Mouse (Mus musculus) kidney, adult 2 months (tissue): ENCODE measurements at regions not wholly inside any gene's neighbourhood (a gene's known extent, or its start where the extent isn't known, plus 50 kb on each side); places are given as distances from the start of the nearest gene placed in this dataset.

Experiments used
- DNase-seq: peaks from one replicate; pipeline ENCODE4 v3.0.0; 2021
- H3K27ac ChIP-seq: fragments of 200-500 bp; 2 replicates; pipeline ENCODE4 v1.5.1; 2012; ENCODE audit warnings: low read depth, low read length, control low read depth, inconsistent platforms; ENCODE audit not compliant: insufficient read depth
- H3K27me3 ChIP-seq: fragments of 200-500 bp; replicated peaks from 2 replicates; pipeline ENCODE4 v1.6.1; 2012; ENCODE audit warnings: mild to moderate bottlenecking, moderate library complexity, low read length, inconsistent platforms; ENCODE audit not compliant: control insufficient read depth, insufficient read depth
- H3K36me3 ChIP-seq: fragments of 200-500 bp; 2 replicates; pipeline ENCODE4 v1.6.1; 2012; ENCODE audit warnings: mild to moderate bottlenecking, moderate library complexity, low read length, inconsistent platforms; ENCODE audit not compliant: control insufficient read depth, insufficient read depth
- H3K4me1 ChIP-seq: fragments of 200-500 bp; 2 replicates; pipeline ENCODE4 v1.6.1; 2011; ENCODE audit warnings: low read length; ENCODE audit not compliant: control insufficient read depth, insufficient read depth
- H3K4me3 ChIP-seq: fragments of 200-500 bp; 2 replicates; pipeline ENCODE4 v1.5.1; 2011; ENCODE audit warnings: mild to moderate bottlenecking, low read depth, low read length, control low read depth; ENCODE audit not compliant: insufficient read depth
- CTCF ChIP-seq: fragments of 200-500 bp; conservative IDR thresholded peaks from 2 replicates; pipeline ENCODE4 v1.5.1; 2011; ENCODE audit warnings: low read depth, mild to moderate bottlenecking, control low read depth, low read length, moderate library complexity, mixed read lengths; ENCODE audit not compliant: insufficient read depth, insufficient read length
- POLR2A ChIP-seq: fragments of 200-500 bp; IDR thresholded peaks from one replicate; pipeline ENCODE4 v1.6.1; 2011; ENCODE audit warnings: low read depth, low read length, control low read depth
- WGBS: fragments of 180-500 bp; shearing (Covaris S2); methylation state at CpG from one replicate; pipeline ENCODE4 v1.1.7; 2018; 5-methylcytosine and 5-hydroxymethylcytosine counted together

DNA sequence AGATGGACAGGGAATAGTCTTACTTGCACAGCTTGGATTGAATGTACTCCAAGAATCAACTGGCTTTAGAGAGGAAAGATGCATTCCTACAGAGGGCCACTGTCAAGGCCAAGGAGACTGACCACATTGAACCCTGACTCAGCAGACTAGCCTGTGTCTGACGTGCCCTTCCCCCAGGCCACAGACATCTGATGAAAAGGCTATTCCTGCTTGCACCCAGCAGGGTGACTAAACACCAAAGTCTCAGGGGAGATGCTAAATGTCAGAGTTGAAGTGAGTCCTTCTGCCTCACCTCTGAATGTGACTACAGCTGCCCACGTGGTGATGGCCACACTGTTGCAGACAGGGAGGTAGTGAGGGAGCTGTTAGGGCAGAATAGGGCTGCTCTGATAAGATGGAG is 140.2 kb upstream of the Fggy start:
- peak; percentile 54 for DNase-seq
- H3K36me3 ChIP-seq = no peaks in the 10 kb centered on the region
- no peak overlapping the region for H3K27ac ChIP-seq
- no peak overlapping the region for H3K4me3 ChIP-seq
- 45% methylated on average over 2 of the region's 2 CpGs for WGBS
- no peaks in the 10 kb centered on the region for H3K27me3 ChIP-seq
- H3K4me1 ChIP-seq = 0 out of 2 replicates have a peak, but pooled peaks cover 3% of the 10 kb centered on the region
- TF ChIP-seq CTCF (no peak), POLR2A (no peak)

- DNase-seq = no peak
- Histone ChIP-seq H3K27ac (no peak overlapping the region), H3K4me1 (no peaks in the 10 kb centered on the region), H3K27me3 (no peaks in the 10 kb centered on the region), H3K36me3 (no peaks in the 10 kb centered on the region), H3K4me3 (no peak overlapping the region)
- WGBS = 4% methylated on average over 1 of the region's 1 CpGs
- TF ChIP-seq CTCF (no peak), POLR2A (no peak)
Observed at GRCm38 (mm10) chr4:95426563-95426962, 130.7 kb upstream of the Fggy start.

DNA sequence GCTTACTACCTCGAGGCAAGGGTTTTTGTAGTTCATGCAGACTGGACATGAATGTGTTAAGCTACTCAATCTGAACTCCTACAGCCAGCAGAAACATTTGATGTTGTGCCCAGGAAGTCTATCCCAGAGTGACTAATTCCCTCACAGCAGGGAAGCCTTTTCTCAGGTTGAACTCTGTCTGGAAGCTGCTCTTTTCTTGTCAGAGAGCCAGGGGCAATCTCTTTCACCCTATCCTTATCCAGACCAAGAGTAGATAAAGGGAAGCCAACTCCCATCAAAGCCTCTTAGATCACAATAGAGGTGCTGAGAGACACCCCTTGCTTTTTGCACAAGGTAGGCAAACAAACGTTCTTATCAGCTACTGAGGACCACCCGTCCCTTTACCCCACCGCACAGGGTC is 122.8 kb upstream of the Fggy start:
- no peak for TF ChIP-seq POLR2A
- TF ChIP-seq CTCF = no peak

GRCm38 (mm10) chr4:95435080-95435479 is 122.2 kb upstream of the Fggy start:
- H3K4me3 ChIP-seq = no peak overlapping the region
- H3K36me3 ChIP-seq = no peaks in the 10 kb centered on the region
- H3K4me1 ChIP-seq = 0 out of 2 replicates have a peak, but pooled peaks cover 3% of the 10 kb centered on the region
- TF ChIP-seq POLR2A (no peak), CTCF (no peak)
- no peak overlapping the region for H3K27ac ChIP-seq
- no peaks in the 10 kb centered on the region for H3K27me3 ChIP-seq
- 78% methylated on average over 4 of the region's 4 CpGs for WGBS
- no peak for DNase-seq

More for the DNA sequence above, 122.8 kb upstream of the Fggy start:
- Histone ChIP-seq H3K36me3 (no peaks in the 10 kb centered on the region), H3K27me3 (no peaks in the 10 kb centered on the region), H3K27ac (no peak overlapping the region), H3K4me1 (0 out of 2 replicates have a peak, but pooled peaks cover 3% of the 10 kb centered on the region), H3K4me3 (no peak overlapping the region)
- 68% methylated on average over 4 of the region's 4 CpGs for WGBS
- DNase-seq = no peak

GRCm38 (mm10) chr4:95439834-95440233 is 117.5 kb upstream of the Fggy start:
- no peak overlapping the region for H3K4me3 ChIP-seq
- H3K4me1 ChIP-seq = peaks cover 7% of the 10 kb centered on the region; the same call in 1 of the 2 replicates
- no peak overlapping the region for H3K27ac ChIP-seq
- no peak for TF ChIP-seq POLR2A
- no peak for TF ChIP-seq CTCF
- no peaks in the 10 kb centered on the region for H3K36me3 ChIP-seq
- 29% methylated on average over 1 of the region's 1 CpGs for WGBS
- H3K27me3 ChIP-seq = no peaks in the 10 kb centered on the region
- no peak for DNase-seq

DNA sequence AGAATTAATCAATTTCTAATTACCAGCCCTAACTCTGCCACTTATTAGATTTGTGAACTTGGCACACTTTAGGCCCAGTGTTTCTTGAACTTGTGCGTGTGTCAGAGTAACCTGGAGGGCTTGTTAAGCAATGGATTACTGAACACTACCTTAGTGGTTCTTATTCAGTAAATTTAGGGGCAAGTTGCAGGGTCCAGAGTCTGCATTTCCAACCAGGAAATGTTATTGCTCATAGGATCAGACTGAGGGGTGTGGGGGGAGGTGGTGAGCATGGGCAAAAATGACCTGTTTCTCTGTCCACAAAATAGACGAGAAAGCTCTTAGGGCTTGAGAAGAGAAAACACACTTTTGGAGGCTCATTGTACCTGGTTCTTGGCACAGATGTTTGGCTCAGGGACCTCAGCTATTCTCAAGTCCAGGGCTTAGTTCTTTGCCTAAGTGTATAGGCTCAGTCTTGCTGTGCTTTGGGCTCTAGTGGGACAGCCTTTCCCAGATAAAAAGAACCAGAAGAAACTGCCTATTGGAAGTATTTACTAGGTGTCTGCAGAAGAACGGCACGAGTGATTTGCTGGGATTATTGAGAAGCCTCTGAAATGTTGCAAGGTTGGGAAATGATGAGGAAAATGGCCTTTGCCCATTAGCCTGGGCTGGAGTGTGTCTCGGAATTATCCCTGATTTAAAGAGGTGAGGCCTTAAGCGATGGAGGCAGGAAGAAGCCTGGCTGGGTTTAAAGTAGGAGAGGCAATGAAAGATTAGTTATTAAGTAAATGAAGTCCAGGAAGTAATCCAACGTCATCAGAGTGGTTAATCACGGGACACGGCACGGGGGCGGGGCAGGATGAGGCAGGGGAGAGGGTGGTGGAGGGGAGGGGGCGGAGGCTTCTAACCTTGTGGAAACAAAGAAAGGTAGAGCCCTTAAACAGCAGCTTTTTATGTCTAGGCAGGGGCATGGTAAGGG is 113.2 kb upstream of the Fggy start:
- 25% methylated on average over 12 of the region's 12 CpGs for WGBS
- H3K27me3 ChIP-seq = no peaks in the 10 kb centered on the region
- no peaks in the 10 kb centered on the region for H3K36me3 ChIP-seq
- peak; percentile 93 for DNase-seq
- peaks cover 7% of the 10 kb centered on the region; the same call in 1 of the 2 replicates for H3K4me1 ChIP-seq
- H3K27ac ChIP-seq = peak overlapping the region; percentile 90
- H3K4me3 ChIP-seq = no peak overlapping the region
- TF ChIP-seq CTCF (no peak), POLR2A (no peak)

DNA sequence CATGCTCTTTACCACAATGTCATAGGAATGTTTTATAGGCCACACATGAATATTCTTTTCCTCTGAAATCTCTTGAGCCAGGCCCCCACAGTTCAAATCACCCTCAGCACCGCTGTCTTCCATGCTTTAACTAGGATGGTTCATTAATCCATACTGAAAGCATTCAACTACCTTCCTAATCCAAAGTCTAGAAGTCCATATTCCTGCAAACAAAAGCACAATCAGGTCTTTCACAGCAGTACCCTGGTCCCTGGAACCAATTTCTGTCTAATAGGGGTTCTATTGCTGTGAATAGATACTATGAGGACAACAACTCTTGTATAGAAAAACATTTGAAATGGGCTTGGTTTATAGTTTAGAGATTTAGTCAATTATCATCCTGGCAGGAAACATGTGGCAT is 107.0 kb upstream of the Fggy start:
- Histone ChIP-seq H3K27me3 (no peaks in the 10 kb centered on the region), H3K4me1 (peaks cover 6% of the 10 kb centered on the region; the same call in 1 of the 2 replicates), H3K36me3 (no peaks in the 10 kb centered on the region), H3K27ac (no peak overlapping the region), H3K4me3 (no peak overlapping the region)
- WGBS = 58% methylated on average over 1 of the region's 1 CpGs
- TF ChIP-seq CTCF (no peak), POLR2A (no peak)
- DNase-seq = peak; percentile 58
